Mouse (Mus musculus) limb, embryonic 14.5 days (tissue): ENCODE results near the gene Gdpd1. TPM values are rescaled to one million over a fixed set of nuclear protein-coding genes. Genes with fewer than 3 reads are reported as not detected.

Experiments
- ATAC-seq: fragments of 200-750 bp; cut with Nextera tagmentation; 2 replicates; pipeline ENCODE4 v1.8.0; 2017; ENCODE audit warnings: low read depth, moderate number of reproducible peaks, moderate TSS enrichment; ENCODE audit not compliant: low FRiP score
- DNase-seq: peaks from one replicate; pipeline ENCODE4 v3.0.0-alpha.2; 2015; ENCODE audit warnings: low spot score
- H3K27ac ChIP-seq: fragments of 300-500 bp; sonication (generic); replicated peaks from 2 replicates; pipeline ENCODE4 v1.5.1; 2014; ENCODE audit warnings: low read depth, mild to moderate bottlenecking, low read length, moderate library complexity, mixed read lengths
- H3K27me3 ChIP-seq: fragments of 300-500 bp; sonication (generic); 2 replicates; pipeline ENCODE4 v1.6.1; 2014; ENCODE audit warnings: low read length, mixed read lengths; ENCODE audit not compliant: control insufficient read depth, insufficient read depth
- H3K36me3 ChIP-seq: fragments of 300-500 bp; sonication (generic); 2 replicates; pipeline ENCODE4 v1.6.1; 2014; ENCODE audit warnings: mild to moderate bottlenecking, low read length, moderate library complexity, mixed read lengths; ENCODE audit not compliant: control insufficient read depth, insufficient read depth
- H3K4me1 ChIP-seq: fragments of 300-500 bp; sonication (generic); 2 replicates; pipeline ENCODE4 v1.6.1; 2014; ENCODE audit warnings: antibody characterized with exemption, low read length, mixed read lengths; ENCODE audit not compliant: control insufficient read depth, insufficient read depth
- H3K4me2 ChIP-seq: fragments of 300-500 bp; sonication (generic); replicated peaks from 2 replicates; pipeline ENCODE4 v1.6.1; 2014; ENCODE audit warnings: low read depth, mild to moderate bottlenecking, low read length, moderate library complexity; ENCODE audit not compliant: severe bottlenecking
- H3K4me3 ChIP-seq: fragments of 300-500 bp; sonication (generic); replicated peaks from 2 replicates; pipeline ENCODE4 v1.5.1; 2014; ENCODE audit warnings: low read length
- H3K9ac ChIP-seq: fragments of 300-500 bp; sonication (generic); 2 replicates; pipeline ENCODE4 v1.6.1; 2014; ENCODE audit warnings: mild to moderate bottlenecking, low read depth, low read length, moderate library complexity; ENCODE audit not compliant: severe bottlenecking
- H3K9me3 ChIP-seq: fragments of 300-500 bp; sonication (generic); 2 replicates; pipeline ENCODE4 v1.6.1; 2016; ENCODE audit warnings: low read length; ENCODE audit not compliant: control insufficient read depth
- POLR2A ChIP-seq: fragments of 200-500 bp; IDR thresholded peaks from 2 replicates; pipeline ENCODE4 v1.8.0; 2012; ENCODE audit warnings: inconsistent platforms, mild to moderate bottlenecking, moderate library complexity, borderline replicate concordance; ENCODE audit not compliant: insufficient read depth, insufficient read length; ENCODE audit errors: extremely low read depth
- WGBS: fragments of 180-500 bp; shearing (Covaris S2); extraction: QIAGEN DNeasy Blood & Tissue Kit; methylation state at CpG from one replicate; pipeline ENCODE4 v1.1.7; 2014; 5-methylcytosine and 5-hydroxymethylcytosine counted together
- polyA plus RNA-seq, 2 experiments: library from polyadenylated mRNA; depleted of rRNA in 1 of 2; stranded (reverse) in 1 of 2; unstranded in 1 of 2; fragments of >200 nt; fragmentation: Nextera tagmentation in 1 of 2; extraction: Ambion mirVana in 1 of 2; gene quantifications; 2 replicates each; pipeline versions ENCODE4 v1.2.1 to v1.2.3; 2012 to 2014

The Gdpd1 gene
- polyA plus RNA-seq, 2 experiments: 8.8 to 19.3 TPM

DNA sequence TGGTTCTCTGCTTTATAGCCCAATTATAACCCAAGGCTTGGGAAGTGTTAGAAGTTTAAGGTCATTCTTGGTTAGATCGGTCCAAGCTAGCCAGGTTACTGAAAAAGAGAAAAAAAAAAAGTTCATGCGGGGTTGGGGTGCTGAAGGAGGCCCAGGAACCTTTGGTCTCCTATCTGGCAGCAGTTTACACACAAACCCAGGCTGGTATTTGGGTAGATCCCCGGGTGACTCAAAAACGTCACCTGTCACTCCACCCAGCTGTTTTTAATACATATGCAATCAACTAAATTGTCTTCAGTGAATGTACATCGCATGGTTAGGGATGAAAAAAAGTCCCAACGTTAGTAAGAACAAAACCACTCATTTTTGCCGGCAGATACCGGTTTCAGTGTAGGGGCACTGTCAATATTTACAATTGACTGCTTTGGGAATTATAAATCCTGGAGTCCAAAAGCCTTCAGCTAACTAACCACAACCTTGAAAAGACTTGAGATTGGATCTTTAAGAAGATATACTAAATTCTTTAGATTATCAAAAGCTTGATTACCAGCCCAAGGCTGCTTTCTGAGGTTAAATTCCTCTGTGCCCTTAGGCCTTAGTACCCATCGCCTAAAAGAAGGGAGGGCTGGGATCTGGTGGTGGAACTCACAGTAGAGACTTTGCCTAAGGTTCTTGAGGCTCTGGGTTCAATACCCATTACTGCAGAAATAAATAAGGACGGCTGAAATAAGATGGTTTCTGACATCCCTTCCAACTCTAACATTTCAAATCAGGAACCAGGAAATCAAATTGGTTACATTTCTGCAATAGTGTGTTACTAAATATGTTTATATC is 78.9 kb downstream of the Gdpd1 start:
- peaks cover 20% of the 10 kb centered on the region for H3K4me1 ChIP-seq
- WGBS: 38% methylated on average over 10 of the region's 10 CpGs

DNA sequence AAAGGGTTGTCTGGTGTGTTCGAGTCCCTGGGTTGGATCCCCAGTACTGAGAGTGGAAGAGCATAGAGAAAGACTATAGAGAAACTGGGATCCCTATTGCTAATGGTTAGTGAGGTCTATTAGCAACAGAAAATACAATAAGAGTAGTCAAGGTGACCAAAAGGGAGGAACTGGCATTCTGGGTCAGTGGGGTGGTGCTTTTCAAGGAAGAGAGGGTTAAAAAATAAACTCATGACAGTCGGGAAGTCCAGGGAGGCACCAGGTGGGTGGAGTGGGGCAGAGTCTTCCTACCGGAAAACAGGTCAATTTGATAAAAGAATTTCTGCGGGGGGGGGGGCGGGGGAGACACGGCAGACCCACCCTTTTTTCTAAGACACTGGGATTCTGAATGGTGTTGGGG is 79.5 kb downstream of the Gdpd1 start:
- Histone ChIP-seq H3K4me1 (peaks cover 20% of the 10 kb centered on the region), H3K9me3 (no peaks in the 10 kb centered on the region), H3K36me3 (no peaks in the 10 kb centered on the region), H3K4me2 (peak overlapping the region; percentile 83), H3K27ac (no peak overlapping the region), H3K27me3 (no peaks in the 10 kb centered on the region), H3K9ac (peak overlapping the region; percentile 74; the same call in 1 of the 2 replicates), H3K4me3 (peak overlapping the region; percentile 89)
- DNase-seq: no peak
- TF ChIP-seq POLR2A: no peak
- no peak for ATAC-seq
- WGBS: 18% methylated on average over 5 of the region's 6 CpGs

More for the DNA sequence above, 78.9 kb downstream of the Gdpd1 start:
- H3K36me3 ChIP-seq: no peaks in the 10 kb centered on the region
- no peak overlapping the region for H3K4me2 ChIP-seq
- no peaks in the 10 kb centered on the region for H3K9me3 ChIP-seq
- no peak for TF ChIP-seq POLR2A
- no peak overlapping the region for H3K27ac ChIP-seq
- ATAC-seq: no peak
- DNase-seq: no peak
- H3K4me3 ChIP-seq: no peak overlapping the region
- H3K27me3 ChIP-seq: no peaks in the 10 kb centered on the region
- no peak overlapping the region for H3K9ac ChIP-seq

DNA sequence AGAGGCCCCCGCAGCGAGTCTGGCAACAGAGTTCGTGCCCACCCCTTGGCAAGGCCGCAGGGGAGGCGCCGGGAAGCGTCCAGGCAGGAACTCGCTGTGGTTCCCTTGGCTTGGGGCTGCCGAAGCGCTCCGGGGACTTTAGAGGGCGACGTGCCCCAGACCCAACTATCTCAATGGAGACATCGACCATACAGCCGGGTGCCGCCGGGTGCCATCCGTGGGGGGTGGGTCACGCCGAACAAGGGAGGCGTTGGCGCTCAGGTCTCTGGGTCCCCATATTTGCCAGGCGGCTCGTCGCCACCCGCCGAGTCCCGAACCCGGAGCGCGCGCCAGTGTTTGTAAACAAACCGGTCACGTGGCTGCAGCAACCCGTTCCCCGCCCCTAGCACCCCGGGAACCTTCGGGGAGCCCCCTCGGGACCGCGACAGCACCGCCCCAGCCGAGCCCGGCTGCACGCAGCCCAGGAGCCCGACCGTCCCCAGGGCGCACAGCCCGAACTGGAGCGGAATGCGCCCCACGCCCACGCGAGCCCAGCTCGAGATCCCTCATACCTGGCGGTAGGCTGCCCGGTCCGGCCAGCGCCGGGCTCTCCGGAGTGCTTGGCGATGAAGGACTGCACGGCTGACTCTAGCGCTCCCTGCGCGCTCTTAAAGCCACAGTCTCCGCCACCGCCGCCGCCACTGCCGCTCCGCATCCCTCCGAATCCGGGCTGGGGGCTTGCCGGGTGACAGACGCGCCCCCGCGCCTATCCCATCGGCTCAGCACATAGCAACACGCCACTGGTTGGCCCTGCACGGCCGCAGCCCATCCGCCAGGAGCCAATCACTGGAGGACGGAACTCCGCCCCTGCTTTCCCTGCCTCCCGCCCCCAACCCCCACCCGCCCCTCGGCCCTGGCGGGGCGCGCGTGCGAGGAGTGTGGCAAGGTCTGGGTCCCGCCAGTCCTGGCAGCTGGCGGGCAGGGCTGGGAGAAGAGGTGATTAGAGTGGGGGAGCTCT is 80.5 kb downstream of the Gdpd1 start, which contains the start of gene Ypel2:
TSS of gene Ypel2 (minus strand) at position 667 of the 997 bp plus-strand sequence.
- WGBS: 2% methylated on average over 94 of the region's 96 CpGs

DNA sequence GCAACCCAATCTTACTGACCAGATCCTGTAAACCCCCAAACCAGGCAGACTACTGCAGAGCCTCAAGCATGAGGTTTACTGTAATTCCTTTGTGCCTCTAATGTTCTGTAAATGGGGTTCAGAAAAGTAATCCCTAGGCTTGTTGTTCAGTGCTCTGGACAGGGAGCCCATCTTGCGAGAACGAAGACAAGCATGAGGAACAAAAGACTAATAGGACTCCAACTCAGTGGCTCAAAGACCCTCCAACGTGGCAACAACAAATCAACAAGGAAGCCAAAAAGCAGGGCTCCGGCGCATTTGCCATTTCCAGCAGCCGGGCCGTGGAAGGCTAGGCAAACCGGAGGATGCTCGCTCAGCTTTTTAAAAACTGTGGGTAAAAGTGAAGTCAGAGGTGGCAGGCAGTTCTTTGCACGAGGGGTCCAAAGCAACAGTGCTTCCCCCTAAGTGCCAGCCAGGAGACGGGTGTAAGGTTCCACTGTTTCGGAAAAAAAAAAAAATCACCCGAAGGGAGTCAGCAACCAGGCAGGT is 81.3 kb downstream of the Gdpd1 start:
- Histone ChIP-seq H3K4me2 (peak overlapping the region; percentile 83), H3K27ac (peak overlapping the region; percentile 81; the same call in 1 of the 2 replicates), H3K4me1 (peaks cover 20% of the 10 kb centered on the region), H3K9ac (peak overlapping the region; percentile 74), H3K4me3 (peak overlapping the region; percentile 89), H3K36me3 (no peaks in the 10 kb centered on the region), H3K27me3 (no peaks in the 10 kb centered on the region), H3K9me3 (no peaks in the 10 kb centered on the region)
- DNase-seq (no peak), ATAC-seq (no peak)
- under 1% methylated on average over 13 of the region's 13 CpGs for WGBS
- TF ChIP-seq POLR2A: no peak

More for the DNA sequence above, 80.5 kb downstream of the Gdpd1 start, which contains the start of gene Ypel2:
- ATAC-seq (peak; percentile 99), DNase-seq (peak; percentile 95)
- Histone ChIP-seq H3K9ac (peak within 1 kb of the TSS; percentile 74), H3K4me1 (peaks cover 20% of the 10 kb centered on the region), H3K9me3 (no peaks in the 10 kb centered on the region), H3K27ac (peak within 1 kb of the TSS; percentile 81), H3K4me2 (peak within 1 kb of the TSS; percentile 83), H3K36me3 (no peaks in the 10 kb centered on the region), H3K4me3 (peak within 1 kb of the TSS; percentile 89), H3K27me3 (no peaks in the 10 kb centered on the region)
- TF ChIP-seq POLR2A: peak; percentile 59; the same call in 1 of the 2 replicates
